Mouse (Mus musculus): ENCODE data around the gene Sox6.

The Sox6 gene

DNA sequence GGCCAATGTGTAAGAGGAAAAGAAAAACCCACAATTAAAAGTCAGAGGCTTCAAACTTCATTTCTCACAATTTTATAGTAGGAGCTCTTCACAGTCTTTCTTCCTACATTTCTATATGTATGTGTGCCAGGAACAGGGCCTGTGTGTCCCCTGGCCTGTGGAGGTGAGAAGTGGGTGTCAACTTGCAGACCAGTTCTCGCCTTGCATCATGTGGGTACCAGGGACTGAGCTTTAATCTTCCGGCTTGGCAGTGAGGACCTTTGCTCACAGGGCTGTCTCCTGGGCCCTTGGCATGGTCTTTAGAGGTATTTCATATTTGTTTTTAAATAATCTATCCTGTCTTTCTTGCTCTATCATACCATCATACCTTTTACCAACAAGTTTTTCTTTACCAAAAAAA, 311.8 kb downstream of the Sox6 start:
- Histone ChIP-seq H3K9me3 (ENCODE audit: low read length) (no peaks in the 10 kb centered on the region), H3K27me3 (ENCODE audit: insufficient read depth, low read length) (no peaks in the 10 kb centered on the region), H3K36me3 (ENCODE audit: insufficient read depth, low read length) (no peaks in the 10 kb centered on the region), H3K4me3 (replicated peaks; ENCODE audit: low read length) (no peak overlapping the region), H3K4me1 (replicated peaks; ENCODE audit: low read depth, low read length) (no peaks in the 10 kb centered on the region)
- TF ChIP-seq NANOG (IDR thresholded peaks at IDR 0.05; ENCODE audit: borderline replicate concordance, low read length) (no peak), POU5F1 (IDR thresholded peaks at IDR 0.05; ENCODE audit: borderline replicate concordance, low read length) (no peak), CTCF (conservative IDR thresholded peaks at IDR 0.05; ENCODE audit: low read length) (no peak)

DNA sequence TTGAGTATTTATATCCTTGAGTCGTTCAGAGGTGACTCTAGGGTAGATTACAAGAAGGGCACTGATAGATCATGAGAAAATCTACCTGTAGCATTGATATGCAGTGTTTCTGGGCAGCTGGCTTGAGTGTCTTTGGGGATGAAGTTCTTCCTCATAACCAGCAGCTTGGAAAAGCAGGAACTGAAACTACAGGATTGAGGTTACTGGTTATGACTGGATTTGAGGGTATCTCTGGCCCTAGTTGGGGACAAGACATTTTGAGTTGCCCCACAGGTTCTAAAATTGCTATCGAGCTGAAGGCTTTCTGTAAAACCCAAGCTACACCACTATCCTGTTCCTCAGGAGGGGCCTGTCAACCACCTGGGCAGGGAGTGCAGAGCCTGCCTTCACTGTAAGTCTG, 314.2 kb downstream of the Sox6 start:
- H3K36me3 ChIP-seq (ENCODE audit: insufficient read depth, low read length) = no peaks in the 10 kb centered on the region
- H3K4me1 ChIP-seq (replicated peaks; ENCODE audit: low read depth, low read length) = no peaks in the 10 kb centered on the region
- no peak overlapping the region for H3K4me3 ChIP-seq (replicated peaks; ENCODE audit: low read length)
- H3K27me3 ChIP-seq (ENCODE audit: insufficient read depth, low read length) = no peaks in the 10 kb centered on the region
- no peaks in the 10 kb centered on the region for H3K9me3 ChIP-seq (ENCODE audit: low read length)
- TF ChIP-seq NANOG (IDR thresholded peaks at IDR 0.05; ENCODE audit: borderline replicate concordance, low read length) (no peak), POU5F1 (IDR thresholded peaks at IDR 0.05; ENCODE audit: borderline replicate concordance, low read length) (no peak), CTCF (conservative IDR thresholded peaks at IDR 0.05; ENCODE audit: low read length) (no peak)

DNA sequence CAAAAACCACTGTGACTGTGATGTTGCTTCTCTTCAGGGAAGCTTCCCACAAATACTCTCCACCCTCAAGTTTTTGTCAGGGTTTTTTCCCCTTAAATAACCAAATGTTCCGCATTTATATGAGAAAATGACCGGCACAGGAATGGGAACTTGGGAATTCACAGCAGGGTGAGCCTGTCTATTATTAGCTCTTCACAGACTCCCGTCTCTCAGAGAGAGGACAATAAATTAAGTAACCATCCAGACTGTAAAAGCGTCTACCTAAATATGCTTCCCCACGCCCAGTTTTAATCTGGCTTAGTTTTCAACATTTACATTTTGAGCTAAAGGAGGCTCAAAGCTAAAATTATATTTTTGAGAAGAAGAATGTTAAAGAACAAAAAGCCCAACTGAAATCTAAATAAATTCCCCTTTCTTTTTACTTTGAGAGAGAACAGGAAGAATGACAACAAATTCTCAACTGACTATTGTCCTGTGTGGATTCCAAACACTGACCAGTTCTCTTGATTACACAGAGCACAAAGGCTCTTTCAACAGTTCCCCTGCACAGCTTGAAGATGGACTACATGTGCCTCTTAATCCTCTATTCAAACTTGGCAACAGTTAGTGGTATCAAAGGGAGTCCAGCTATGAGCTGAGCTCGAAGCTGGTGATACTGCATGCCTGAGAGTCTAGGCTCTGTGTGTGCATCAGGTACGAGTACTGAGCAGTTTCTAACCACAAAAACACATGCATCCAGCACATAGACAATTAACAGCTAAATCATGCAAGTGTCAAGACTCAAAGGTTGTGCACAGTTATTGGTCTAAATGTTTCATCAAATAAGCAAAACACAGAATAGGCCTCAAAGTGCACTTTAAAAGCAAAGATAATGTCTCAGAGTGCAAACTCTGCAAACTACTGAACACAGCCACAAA, 316.7 kb downstream of the Sox6 start:
- H3K27me3 ChIP-seq (ENCODE audit: insufficient read depth, low read length) = no peaks in the 10 kb centered on the region
- H3K4me3 ChIP-seq (replicated peaks; ENCODE audit: low read length) = no peak overlapping the region
- H3K36me3 ChIP-seq (ENCODE audit: insufficient read depth, low read length) = no peaks in the 10 kb centered on the region
- no peaks in the 10 kb centered on the region for H3K9me3 ChIP-seq (ENCODE audit: low read length)
- TF ChIP-seq POU5F1 (IDR thresholded peaks at IDR 0.05; ENCODE audit: borderline replicate concordance, low read length) (no peak), NANOG (IDR thresholded peaks at IDR 0.05; ENCODE audit: borderline replicate concordance, low read length) (no peak), CTCF (conservative IDR thresholded peaks at IDR 0.05; ENCODE audit: low read length) (no peak)
- no peaks in the 10 kb centered on the region for H3K4me1 ChIP-seq (replicated peaks; ENCODE audit: low read depth, low read length)

DNA sequence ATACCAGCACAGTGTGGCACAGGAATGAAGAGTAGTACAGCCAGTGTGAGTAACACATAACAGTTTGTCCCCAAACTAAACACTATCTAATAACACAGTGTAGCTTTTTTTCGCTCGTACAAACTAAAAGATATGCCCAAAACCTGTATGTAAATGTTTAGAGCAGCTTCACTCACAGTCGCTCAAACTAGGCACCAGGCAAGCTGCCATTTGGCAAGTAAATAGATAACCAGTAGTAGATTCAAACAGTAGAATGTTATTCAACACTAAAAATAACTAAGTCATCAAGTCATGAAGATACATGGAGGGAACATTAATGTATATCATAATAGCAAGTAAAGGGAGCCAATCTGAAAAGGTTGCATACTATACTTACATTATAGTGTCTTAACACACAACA, 318.8 kb downstream of the Sox6 start:
- H3K9me3 ChIP-seq (ENCODE audit: low read length) = no peaks in the 10 kb centered on the region
- no peaks in the 10 kb centered on the region for H3K27me3 ChIP-seq (ENCODE audit: insufficient read depth, low read length)
- H3K4me1 ChIP-seq (replicated peaks; ENCODE audit: low read depth, low read length) = no peaks in the 10 kb centered on the region
- no peaks in the 10 kb centered on the region for H3K36me3 ChIP-seq (ENCODE audit: insufficient read depth, low read length)
- TF ChIP-seq CTCF (conservative IDR thresholded peaks at IDR 0.05; ENCODE audit: low read length) (no peak), POU5F1 (IDR thresholded peaks at IDR 0.05; ENCODE audit: borderline replicate concordance, low read length) (no peak), NANOG (IDR thresholded peaks at IDR 0.05; ENCODE audit: borderline replicate concordance, low read length) (no peak)
- no peak overlapping the region for H3K4me3 ChIP-seq (replicated peaks; ENCODE audit: low read length)

DNA sequence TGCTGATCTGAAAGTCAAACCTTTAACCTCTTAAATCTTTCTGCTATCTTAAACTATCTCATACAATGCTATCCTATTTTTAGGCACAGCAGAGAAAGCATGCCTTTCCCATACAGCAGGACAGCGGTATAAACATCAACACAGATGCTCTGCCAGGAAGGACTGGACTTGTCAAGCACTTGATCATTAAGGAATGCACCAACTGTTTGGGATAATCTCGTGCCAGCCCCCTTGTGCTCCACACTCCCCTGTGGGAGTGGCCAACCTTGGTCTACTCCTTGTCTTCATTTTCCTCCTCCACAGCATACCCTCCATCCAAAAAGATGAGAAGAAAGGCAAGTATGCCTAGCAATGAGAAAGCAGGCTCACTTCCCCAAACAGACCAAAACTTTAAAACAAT, 332.5 kb downstream of the Sox6 start:
- no peaks in the 10 kb centered on the region for H3K36me3 ChIP-seq (ENCODE audit: insufficient read depth, low read length)
- no peaks in the 10 kb centered on the region for H3K4me1 ChIP-seq (replicated peaks; ENCODE audit: low read depth, low read length)
- H3K9me3 ChIP-seq (ENCODE audit: low read length) = no peaks in the 10 kb centered on the region
- H3K27me3 ChIP-seq (ENCODE audit: insufficient read depth, low read length) = no peaks in the 10 kb centered on the region
- TF ChIP-seq POU5F1 (IDR thresholded peaks at IDR 0.05; ENCODE audit: borderline replicate concordance, low read length) (no peak), CTCF (conservative IDR thresholded peaks at IDR 0.05; ENCODE audit: low read length) (no peak), NANOG (IDR thresholded peaks at IDR 0.05; ENCODE audit: borderline replicate concordance, low read length) (no peak)
- no peak overlapping the region for H3K4me3 ChIP-seq (replicated peaks; ENCODE audit: low read length)

DNA sequence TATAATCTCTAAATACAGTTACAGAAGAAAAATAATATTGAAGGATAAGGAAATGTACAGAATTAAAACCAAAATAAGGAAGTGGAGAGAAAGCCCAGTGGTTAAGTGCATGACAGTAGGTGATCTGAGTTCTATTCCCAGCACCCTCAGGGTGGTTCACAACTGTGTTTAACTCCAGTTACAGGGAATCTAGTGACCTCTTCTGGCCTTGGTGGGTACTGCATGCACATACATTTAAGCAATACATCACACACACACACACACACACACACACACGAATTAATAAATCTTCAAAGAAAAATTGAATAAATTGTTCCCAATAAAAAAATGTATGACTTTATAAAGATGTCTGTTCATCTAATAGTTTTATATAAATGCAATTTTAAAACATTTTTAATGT, 340.5 kb downstream of the Sox6 start:
- TF ChIP-seq POU5F1 (IDR thresholded peaks at IDR 0.05; ENCODE audit: borderline replicate concordance, low read length) = no peak
- TF ChIP-seq CTCF (conservative IDR thresholded peaks at IDR 0.05; ENCODE audit: low read length) = peak; percentile 64
- Histone ChIP-seq H3K4me1 (replicated peaks; ENCODE audit: low read depth, low read length) (no peaks in the 10 kb centered on the region), H3K27me3 (ENCODE audit: insufficient read depth, low read length) (no peaks in the 10 kb centered on the region), H3K4me3 (replicated peaks; ENCODE audit: low read length) (no peak overlapping the region), H3K9me3 (ENCODE audit: low read length) (no peaks in the 10 kb centered on the region), H3K36me3 (ENCODE audit: insufficient read depth, low read length) (no peaks in the 10 kb centered on the region)

DNA sequence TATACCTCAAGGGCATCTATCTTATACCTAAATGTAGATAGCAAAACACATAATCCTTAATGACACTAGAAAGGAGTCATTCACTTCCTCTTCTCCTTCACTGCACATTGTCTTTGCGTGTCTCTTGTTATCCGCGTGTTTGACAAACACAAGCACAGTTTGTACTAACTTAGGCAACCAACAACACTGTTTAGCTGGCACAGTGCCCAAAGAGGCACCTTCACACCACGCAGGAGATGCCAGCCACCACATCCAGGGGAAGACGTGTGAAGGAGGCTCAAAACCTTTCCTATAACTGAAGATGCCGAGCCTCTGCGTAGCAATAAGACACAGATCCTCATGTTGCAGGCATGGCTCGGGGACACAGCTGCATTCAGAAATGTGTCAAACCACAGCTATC, 345.4 kb downstream of the Sox6 start:
- Histone ChIP-seq H3K9me3 (ENCODE audit: low read length) (no peaks in the 10 kb centered on the region), H3K27me3 (ENCODE audit: insufficient read depth, low read length) (no peaks in the 10 kb centered on the region), H3K36me3 (ENCODE audit: insufficient read depth, low read length) (no peaks in the 10 kb centered on the region), H3K4me1 (replicated peaks; ENCODE audit: low read depth, low read length) (0 out of 2 replicates have a peak, but pooled peaks cover 1% of the 10 kb centered on the region), H3K4me3 (replicated peaks; ENCODE audit: low read length) (no peak overlapping the region)
- TF ChIP-seq NANOG (IDR thresholded peaks at IDR 0.05; ENCODE audit: borderline replicate concordance, low read length) (no peak), POU5F1 (IDR thresholded peaks at IDR 0.05; ENCODE audit: borderline replicate concordance, low read length) (no peak), CTCF (conservative IDR thresholded peaks at IDR 0.05; ENCODE audit: low read length) (no peak)

DNA sequence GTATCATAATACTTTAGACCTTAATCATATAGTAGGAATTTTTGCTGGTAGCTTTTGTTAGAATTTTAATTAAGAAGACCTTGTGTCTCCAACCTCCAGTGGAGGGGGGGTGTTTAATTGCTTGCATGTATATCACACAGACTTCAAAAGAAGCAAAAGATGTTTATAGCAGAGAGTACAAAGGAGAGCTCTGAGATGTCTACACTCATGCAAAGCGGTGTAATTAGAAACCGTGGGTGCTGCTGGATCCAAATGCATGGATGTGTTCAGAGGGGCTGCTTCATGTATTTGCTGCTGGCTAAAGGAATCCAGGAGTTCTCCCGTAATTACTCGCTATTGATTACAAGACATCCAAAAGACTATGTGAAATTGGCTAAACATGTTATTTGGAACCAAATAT, 347.5 kb downstream of the Sox6 start:
- no peak for TF ChIP-seq CTCF (conservative IDR thresholded peaks at IDR 0.05; ENCODE audit: low read length)
- TF ChIP-seq POU5F1 (IDR thresholded peaks at IDR 0.05; ENCODE audit: borderline replicate concordance, low read length) = no peak
- TF ChIP-seq NANOG (IDR thresholded peaks at IDR 0.05; ENCODE audit: borderline replicate concordance, low read length) = no peak
- Histone ChIP-seq H3K36me3 (ENCODE audit: insufficient read depth, low read length) (no peaks in the 10 kb centered on the region), H3K4me1 (replicated peaks; ENCODE audit: low read depth, low read length) (0 out of 2 replicates have a peak, but pooled peaks cover 5% of the 10 kb centered on the region), H3K9me3 (ENCODE audit: low read length) (no peaks in the 10 kb centered on the region), H3K4me3 (replicated peaks; ENCODE audit: low read length) (no peak overlapping the region), H3K27me3 (ENCODE audit: insufficient read depth, low read length) (no peaks in the 10 kb centered on the region)
